Mouse (Mus musculus): ENCODE results near the gene Alkbh4. TPM values are rescaled to one million over a fixed set of nuclear protein-coding genes. Genes with fewer than 3 reads are reported as not detected.
"Not testable (repeated sequence)": the region's sequence is repeated elsewhere in the genome, so short reads cannot be mapped to it uniquely, and the experiment has no call there.

Alkbh4 gene
- total and polyA plus RNA-seq, 3 experiments: 5.3 to 6.4 (median 6.2) TPM

GRCm38 (mm10) chr5:136095089-136095488 is 40.9 kb upstream of the Alkbh4 start:
- Histone ChIP-seq H3K4me3 (no peak overlapping the region), H3K4me1 (ENCODE audit: control insufficient read depth, insufficient read depth, low read length) (no peaks in the 10 kb centered on the region), H3K9ac (ENCODE audit: low read depth, low read length) (no peak overlapping the region), H3K36me3 (ENCODE audit: control insufficient read depth, insufficient read depth, low read length) (no peaks in the 10 kb centered on the region), H3K27ac (no peak overlapping the region), H3K79me2 (replicated peaks; ENCODE audit: control insufficient read depth, insufficient read depth, low read length) (no peaks in the 10 kb centered on the region), H3K27me3 (ENCODE audit: control insufficient read depth, insufficient read depth, low read length) (no peaks in the 10 kb centered on the region)
- intact Hi-C loops (cut with DNase I): no loop called here
- DNase-seq: no peak
- TF ChIP-seq EP300 (IDR thresholded peaks at IDR 0.05; ENCODE audit: insufficient read depth, low read depth, low read length) (no peak), CTCF (IDR thresholded peaks at IDR 0.05) (no peak), POLR2A (IDR thresholded peaks at IDR 0.05; ENCODE audit: insufficient read depth, low read depth, low read length) (no peak)
- 71% methylated on average over 7 of the region's 7 CpGs for WGBS

DNA sequence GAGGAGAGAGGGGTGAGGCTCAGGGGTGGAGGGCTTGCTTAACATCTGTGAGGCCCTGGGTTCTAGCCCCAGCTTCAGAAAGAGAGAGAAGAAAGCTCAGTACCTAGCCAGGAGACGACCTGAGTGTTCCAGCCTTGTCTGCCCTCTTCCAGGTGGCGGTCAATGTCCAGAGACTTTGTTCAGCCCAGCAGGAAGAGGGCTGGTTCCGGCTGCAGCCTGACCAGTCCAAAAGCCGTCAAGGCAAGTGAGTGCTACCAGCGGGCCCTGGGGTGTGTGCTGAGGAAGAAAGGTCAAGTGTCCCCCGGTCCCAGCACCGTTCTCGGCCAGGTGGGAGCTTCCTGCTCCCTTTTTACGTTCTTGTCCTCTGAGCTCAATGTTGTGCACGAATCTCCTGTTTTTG is 37.4 kb upstream of the Alkbh4 start:
- no peaks in the 10 kb centered on the region for H3K36me3 ChIP-seq (ENCODE audit: control insufficient read depth, insufficient read depth, low read length)
- TF ChIP-seq EP300 (IDR thresholded peaks at IDR 0.05; ENCODE audit: insufficient read depth, low read depth, low read length) (no peak), CTCF (IDR thresholded peaks at IDR 0.05) (no peak), POLR2A (IDR thresholded peaks at IDR 0.05; ENCODE audit: insufficient read depth, low read depth, low read length) (no peak)
- 68% methylated on average over 10 of the region's 10 CpGs for WGBS
- no peak overlapping the region for H3K27ac ChIP-seq
- intact Hi-C loops (cut with DNase I): no loop called here
- H3K4me1 ChIP-seq (ENCODE audit: control insufficient read depth, insufficient read depth, low read length): no peaks in the 10 kb centered on the region
- DNase-seq: no peak
- no peak overlapping the region for H3K4me3 ChIP-seq
- 0 out of 2 replicates have a peak, but pooled peaks cover 1% of the 10 kb centered on the region for H3K27me3 ChIP-seq (ENCODE audit: control insufficient read depth, insufficient read depth, low read length)
- no peak overlapping the region for H3K9ac ChIP-seq (ENCODE audit: low read depth, low read length)
- H3K79me2 ChIP-seq (replicated peaks; ENCODE audit: control insufficient read depth, insufficient read depth, low read length): no peaks in the 10 kb centered on the region

- Histone ChIP-seq H3K9ac (ENCODE audit: low read depth, low read length) (0 out of 2 replicates have a peak overlapping the region, but pooled peaks have one; percentile 14), H3K27ac (no peak overlapping the region), H3K36me3 (ENCODE audit: control insufficient read depth, insufficient read depth, low read length) (no peaks in the 10 kb centered on the region), H3K79me2 (replicated peaks; ENCODE audit: control insufficient read depth, insufficient read depth, low read length) (no peaks in the 10 kb centered on the region), H3K4me3 (no peak overlapping the region), H3K27me3 (ENCODE audit: control insufficient read depth, insufficient read depth, low read length) (0 out of 2 replicates have a peak, but pooled peaks cover 1% of the 10 kb centered on the region), H3K4me1 (ENCODE audit: control insufficient read depth, insufficient read depth, low read length) (no peaks in the 10 kb centered on the region)
- intact Hi-C loops (cut with DNase I): no loop called here
- 15% methylated on average over 41 of the region's 41 CpGs for WGBS
- peak; percentile 64 to 67 for DNase-seq
- TF ChIP-seq POLR2A (IDR thresholded peaks at IDR 0.05; ENCODE audit: insufficient read depth, low read depth, low read length) (no peak), CTCF (IDR thresholded peaks at IDR 0.05) (peak; percentile 92)
Measured at GRCm38 (mm10) chr5:136102099-136102820, 33.7 kb upstream of the Alkbh4 start.

DNA sequence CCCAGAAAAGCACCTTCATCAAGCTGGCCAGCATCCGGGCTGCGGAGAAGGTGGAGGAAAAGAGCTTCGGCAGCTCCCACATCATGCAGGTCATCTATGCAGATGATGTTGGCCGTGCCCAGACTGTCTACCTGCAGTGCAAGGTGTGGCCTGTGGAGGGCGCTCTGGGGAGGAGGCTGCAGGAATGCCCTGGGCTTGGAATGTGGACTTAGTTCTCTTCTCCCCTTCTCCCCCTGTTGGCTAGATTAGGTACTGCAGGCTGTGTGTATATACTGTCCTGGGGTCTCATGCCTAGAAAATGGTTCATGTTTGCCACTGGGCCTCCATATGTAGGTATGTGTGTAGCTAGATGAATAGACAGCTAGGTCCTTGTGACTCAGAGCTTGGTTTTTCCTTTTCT is 31.4 kb upstream of the Alkbh4 start:
- Histone ChIP-seq H3K27me3 (ENCODE audit: control insufficient read depth, insufficient read depth, low read length) (0 out of 2 replicates have a peak, but pooled peaks cover 1% of the 10 kb centered on the region), H3K79me2 (replicated peaks; ENCODE audit: control insufficient read depth, insufficient read depth, low read length) (no peaks in the 10 kb centered on the region), H3K9ac (ENCODE audit: low read depth, low read length) (no peak overlapping the region), H3K36me3 (ENCODE audit: control insufficient read depth, insufficient read depth, low read length) (no peaks in the 10 kb centered on the region), H3K4me3 (no peak overlapping the region), H3K27ac (no peak overlapping the region), H3K4me1 (ENCODE audit: control insufficient read depth, insufficient read depth, low read length) (no peaks in the 10 kb centered on the region)
- intact Hi-C loops (cut with DNase I): no loop called here
- TF ChIP-seq POLR2A (IDR thresholded peaks at IDR 0.05; ENCODE audit: insufficient read depth, low read depth, low read length): no peak
- peak; percentile 59 for TF ChIP-seq CTCF (IDR thresholded peaks at IDR 0.05)
- no peak for TF ChIP-seq EP300 (IDR thresholded peaks at IDR 0.05; ENCODE audit: insufficient read depth, low read depth, low read length)
- WGBS: 87% methylated on average over 5 of the region's 5 CpGs
- DNase-seq: no peak

- no peaks in the 10 kb centered on the region for H3K4me1 ChIP-seq (ENCODE audit: control insufficient read depth, insufficient read depth, low read length)
- DNase-seq: no peak
- H3K27ac ChIP-seq: no peak overlapping the region
- TF ChIP-seq POLR2A (IDR thresholded peaks at IDR 0.05; ENCODE audit: insufficient read depth, low read depth, low read length) (no peak), EP300 (IDR thresholded peaks at IDR 0.05; ENCODE audit: insufficient read depth, low read depth, low read length) (no peak), CTCF (IDR thresholded peaks at IDR 0.05) (no peak)
- H3K27me3 ChIP-seq (ENCODE audit: control insufficient read depth, insufficient read depth, low read length): no peaks in the 10 kb centered on the region
- WGBS: 25% methylated on average over 2 of the region's 2 CpGs
- H3K36me3 ChIP-seq (ENCODE audit: control insufficient read depth, insufficient read depth, low read length): no peaks in the 10 kb centered on the region
- no peak overlapping the region for H3K9ac ChIP-seq (ENCODE audit: low read depth, low read length)
- H3K4me3 ChIP-seq: no peak overlapping the region
- intact Hi-C loops (cut with DNase I): no loop called here
- H3K79me2 ChIP-seq (replicated peaks; ENCODE audit: control insufficient read depth, insufficient read depth, low read length): no peaks in the 10 kb centered on the region
Measured at GRCm38 (mm10) chr5:136108486-136108885, 27.5 kb upstream of the Alkbh4 start.

DNA sequence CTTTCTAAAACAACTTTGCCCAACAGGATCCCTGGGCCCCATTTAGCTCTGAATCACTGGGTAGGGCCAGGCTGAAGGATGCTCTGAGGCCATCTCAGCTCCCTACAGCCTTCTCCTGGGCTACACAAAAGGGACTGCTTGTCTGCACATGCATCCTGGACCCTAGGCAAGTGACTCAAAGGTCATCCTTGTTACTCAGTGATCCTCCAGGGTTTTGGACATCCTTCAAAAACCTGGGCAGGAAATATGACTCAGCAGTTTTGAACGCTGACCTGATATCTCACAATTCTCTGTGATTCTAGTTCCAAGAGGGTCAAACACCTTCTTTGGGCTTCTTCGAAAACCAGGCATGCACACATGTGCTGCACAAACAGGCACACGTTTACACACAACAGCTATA is 26.9 kb upstream of the Alkbh4 start:
- Histone ChIP-seq H3K4me1 (ENCODE audit: control insufficient read depth, insufficient read depth, low read length) (no peaks in the 10 kb centered on the region), H3K79me2 (replicated peaks; ENCODE audit: control insufficient read depth, insufficient read depth, low read length) (no peaks in the 10 kb centered on the region), H3K9ac (ENCODE audit: low read depth, low read length) (no peak overlapping the region), H3K27ac (no peak overlapping the region), H3K4me3 (no peak overlapping the region), H3K27me3 (ENCODE audit: control insufficient read depth, insufficient read depth, low read length) (no peaks in the 10 kb centered on the region), H3K36me3 (ENCODE audit: control insufficient read depth, insufficient read depth, low read length) (no peaks in the 10 kb centered on the region)
- DNase-seq: no peak
- WGBS: 41% methylated on average over 3 of the region's 3 CpGs
- TF ChIP-seq CTCF (IDR thresholded peaks at IDR 0.05): no peak
- no peak for TF ChIP-seq EP300 (IDR thresholded peaks at IDR 0.05; ENCODE audit: insufficient read depth, low read depth, low read length)
- no peak for TF ChIP-seq POLR2A (IDR thresholded peaks at IDR 0.05; ENCODE audit: insufficient read depth, low read depth, low read length)
- intact Hi-C loops (cut with DNase I): no loop called here

GRCm38 (mm10) chr5:136113546-136113945 is 22.4 kb upstream of the Alkbh4 start:
- H3K9ac ChIP-seq (ENCODE audit: low read depth, low read length); intact Hi-C loops (cut with DNase I); H3K79me2 ChIP-seq (replicated peaks; ENCODE audit: control insufficient read depth, insufficient read depth, low read length); H3K27ac ChIP-seq; H3K36me3 ChIP-seq (ENCODE audit: control insufficient read depth, insufficient read depth, low read length); H3K4me3 ChIP-seq; H3K27me3 ChIP-seq (ENCODE audit: control insufficient read depth, insufficient read depth, low read length); DNase-seq; H3K4me1 ChIP-seq (ENCODE audit: control insufficient read depth, insufficient read depth, low read length): not testable (repeated sequence)
- 33% methylated on average over 4 of the region's 4 CpGs for WGBS

Data from heart, adult 2 months (tissue).